Mouse (Mus musculus) frontal cortex, postnatal 25 days (tissue): Measurements from ENCODE around the gene Spem1.
"Not testable (repeated sequence)": the region's sequence is repeated elsewhere in the genome, so short reads cannot be mapped to it uniquely, and the experiment has no call there.

Experiments
- DNase-seq, 2 experiments: peaks; one replicate each; pipeline ENCODE4 v3.0.0; 2022; ENCODE audit warnings: low spot score in 2 of 2

Gene Spem1

GRCm38 (mm10) chr11:69822080-69822479 is at the start of gene Spem1:
Spem1 (minus strand) TSS chr11:69822180.
- DNase-seq: no peak

- DNase-seq: no peak
Measured at GRCm38 (mm10) chr11:69870289-69871069, 48.5 kb upstream of the Spem1 start.

- DNase-seq: no peak
Measured at GRCm38 (mm10) chr11:69867335-69867734, 45.4 kb upstream of the Spem1 start.

GRCm38 (mm10) chr11:69865561-69865960 is 43.6 kb upstream of the Spem1 start:
- no peak for DNase-seq

GRCm38 (mm10) chr11:69864138-69864860 is 42.3 kb upstream of the Spem1 start:
- DNase-seq: no peak

- not testable (repeated sequence) for DNase-seq
Measured at GRCm38 (mm10) chr11:69863729-69864128, 41.7 kb upstream of the Spem1 start.

- DNase-seq: no peak
Measured at GRCm38 (mm10) chr11:69858113-69858998, 36.4 kb upstream of the Spem1 start, which contains the start of gene Tnk1. Tnk1 (minus strand) TSS chr11:69858730.

GRCm38 (mm10) chr11:69855347-69855746 is 33.4 kb upstream of the Spem1 start:
- no peak for DNase-seq

- DNase-seq: no peak
Measured at GRCm38 (mm10) chr11:69854680-69855079, 32.7 kb upstream of the Spem1 start.

GRCm38 (mm10) chr11:69853994-69854393 is 32.0 kb upstream of the Spem1 start:
- DNase-seq: no peak

GRCm38 (mm10) chr11:69850754-69851153 is 28.8 kb upstream of the Spem1 start:
- DNase-seq: no peak

GRCm38 (mm10) chr11:69849884-69850283 is 27.9 kb upstream of the Spem1 start:
- no peak for DNase-seq

GRCm38 (mm10) chr11:69849128-69849527 is 27.1 kb upstream of the Spem1 start:
- DNase-seq: no peak

GRCm38 (mm10) chr11:69848021-69848420 is 26.0 kb upstream of the Spem1 start:
- DNase-seq: no peak

- no peak for DNase-seq
Measured at GRCm38 (mm10) chr11:69846738-69847688, 25.0 kb upstream of the Spem1 start.

GRCm38 (mm10) chr11:69846198-69846680 is 24.3 kb upstream of the Spem1 start, which contains the start of gene Plscr3:
Plscr3 (plus strand) TSS chr11:69846376.
- peak; percentile 72 to 77 for DNase-seq

- DNase-seq: no peak
Measured at GRCm38 (mm10) chr11:69838714-69839104, 16.7 kb upstream of the Spem1 start.

- peak; percentile 86 to 93 for DNase-seq
Measured at GRCm38 (mm10) chr11:69837952-69838713, 16.2 kb upstream of the Spem1 start, which contains the start of gene Tmem256. Tmem256 (plus strand) TSS chr11:69838514.

- DNase-seq: no peak
Measured at GRCm38 (mm10) chr11:69837604-69837951, 15.6 kb upstream of the Spem1 start, which contains the start of gene Nlgn2. Nlgn2 (minus strand) TSS chr11:69837784.
